Mouse (Mus musculus) inflammation-experienced regulatory T-cells, adult 16 weeks (primary cell): ENCODE data around the gene A1bg. TPM values are rescaled to one million over a fixed set of nuclear protein-coding genes. Genes with fewer than 3 reads are reported as not detected.

Experiments
- polyA plus RNA-seq: library from polyadenylated mRNA; unstranded; fragments of 100-300 nt; shearing (Covaris generic); gene quantifications from one replicate; pipeline ENCODE4 v1.2.1, GENCODE M21; 2017

Gene A1bg
- polyA plus RNA-seq = not detected

DNA sequence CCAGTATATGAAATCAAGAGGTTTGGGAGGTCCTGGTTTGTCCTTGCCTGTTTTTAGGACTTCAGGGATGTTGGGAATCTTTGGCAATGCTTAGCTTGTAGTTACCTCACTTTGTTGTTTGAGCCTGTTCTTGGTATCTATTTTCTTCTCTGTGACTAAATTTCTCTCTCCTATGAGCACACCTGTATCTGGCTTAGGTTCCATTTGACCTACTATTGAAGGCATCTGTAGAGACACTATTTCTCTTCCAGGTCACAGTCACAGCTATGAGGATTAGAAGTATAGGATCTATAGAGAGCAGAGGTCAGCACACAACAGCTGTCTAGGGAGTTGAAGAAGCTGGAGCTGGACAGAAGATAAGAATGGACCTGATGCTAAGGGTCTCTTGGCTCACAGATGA lies at the start of gene A1bg:
Gene A1bg (minus strand): TSS at position 101 of the 400 bp plus-strand sequence.

GRCm38 (mm10) chr15:60853231-60853999 lies 69.4 kb downstream of the A1bg start, which contains the start of gene Fam84b:
Fam84b (minus strand) TSS chr15:60853778.

Other genes with a start within 250 kb of the A1bg start
- gene Fam84b, start 69.2 kb downstream of the A1bg start, polyA plus RNA-seq = 9.2 TPM